Mouse (Mus musculus) mature B cell (primary cell): ENCODE results near the gene Bcl2l12.

Experiments
- in situ Hi-C: fragments of 300-500 bp; cut with MboI; formaldehyde crosslinking; loops from 2 replicates; pipeline ENCODE4 v1.14.3; 2019

The Bcl2l12 gene

DNA sequence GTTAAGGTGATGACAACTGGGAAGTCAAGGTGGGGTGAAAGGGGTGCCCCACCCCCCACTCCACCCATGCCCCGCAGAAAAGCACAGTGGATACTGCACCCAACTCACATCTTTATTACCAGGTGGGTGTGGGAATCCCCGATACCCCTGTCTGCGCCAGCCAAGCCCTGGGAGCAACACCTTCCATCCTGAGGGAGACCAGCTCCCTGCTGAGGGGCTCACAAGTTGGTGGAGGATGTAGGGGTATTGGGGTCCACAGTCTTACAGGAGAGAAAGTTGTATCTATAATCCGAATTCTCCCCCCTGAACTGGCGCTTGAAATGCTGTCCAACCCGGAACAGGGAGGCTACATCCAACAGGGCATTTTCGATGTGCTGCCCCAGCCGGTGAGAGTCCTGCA lies 39.2 kb downstream of the Bcl2l12 start:
- in situ Hi-C loops, result loop anchor here (10.0 kb wide), 1 partner anchor 234 kb away; no protein-coding TSS in a partner anchor

DNA sequence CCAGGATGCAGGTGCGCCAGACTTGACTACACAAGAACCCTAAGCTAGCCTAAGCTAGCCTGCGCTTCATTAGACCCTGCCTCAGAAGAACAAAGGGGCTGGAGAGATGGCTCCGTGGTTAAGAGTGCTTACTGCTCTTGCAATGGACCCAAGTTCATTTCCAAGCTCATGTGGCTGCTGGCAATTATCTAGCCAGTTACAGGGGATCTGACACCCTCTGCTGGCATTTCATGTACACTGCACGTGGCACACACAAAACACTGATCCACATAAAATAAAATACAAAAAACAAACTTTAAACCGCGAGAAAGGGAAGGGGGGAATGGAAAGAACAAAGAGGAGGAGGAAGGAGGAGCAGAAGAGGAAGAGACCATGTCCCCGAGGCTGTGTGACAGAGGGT lies 40.3 kb downstream of the Bcl2l12 start:
- in situ Hi-C loops, result loop anchor here (10.0 kb wide), 1 partner anchor 233 kb away; no protein-coding TSS in a partner anchor

DNA sequence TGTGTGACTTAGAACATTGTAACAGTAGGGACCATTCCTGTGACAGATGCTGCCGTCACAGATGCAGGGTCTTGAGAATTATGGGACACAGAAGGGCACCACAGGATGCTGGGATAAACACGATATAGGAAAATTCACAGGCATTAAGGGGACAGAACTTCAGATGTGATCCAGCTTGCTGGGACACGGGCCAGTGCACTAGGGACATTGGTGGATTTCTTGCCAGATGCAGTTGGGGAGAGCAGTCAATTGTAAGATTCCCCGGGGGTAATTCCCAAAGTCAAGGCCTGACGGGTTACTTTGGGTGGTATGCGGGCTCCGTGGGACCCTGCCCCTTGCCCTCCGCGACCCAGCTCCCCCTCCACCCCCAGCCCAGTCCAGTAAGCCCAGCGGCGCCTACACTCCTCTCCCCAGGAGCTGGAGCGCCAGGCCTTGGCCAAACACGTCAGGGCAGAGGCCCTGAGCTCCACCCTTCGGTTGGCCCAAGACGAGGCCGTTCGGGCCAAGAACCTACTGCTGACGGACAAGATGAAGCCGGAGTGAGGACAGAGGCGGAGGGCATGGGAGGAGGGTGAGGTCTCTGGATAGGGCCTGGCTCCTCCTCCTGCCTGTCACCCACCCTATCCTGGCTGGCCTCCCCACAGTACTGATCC lies 41.2 kb downstream of the Bcl2l12 start:
- in situ Hi-C loops, result loop anchor here (10.0 kb wide), 1 partner anchor 233 kb away; no protein-coding TSS in a partner anchor

DNA sequence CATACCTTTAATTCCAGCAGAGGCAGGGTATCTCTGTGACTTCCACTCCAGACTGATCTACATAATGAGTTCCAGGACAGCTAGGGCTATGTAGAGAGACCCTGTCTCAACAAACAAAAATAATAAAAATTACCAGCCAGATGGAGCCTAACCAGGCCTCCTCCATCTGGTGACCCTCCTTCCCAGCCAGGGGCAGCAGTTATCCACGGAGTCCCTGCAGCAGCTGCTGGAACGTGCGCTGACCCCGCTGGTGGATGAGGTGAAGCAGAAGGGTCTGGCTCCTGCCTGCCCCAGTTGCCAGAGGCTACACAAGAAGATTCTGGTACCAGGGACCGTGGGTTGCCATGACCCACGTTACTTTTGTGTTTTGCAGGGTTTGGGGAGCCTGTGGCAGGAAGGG lies 42.2 kb downstream of the Bcl2l12 start:
- in situ Hi-C loops, result loop anchor here (10.0 kb wide), 1 partner anchor 231 kb away; no protein-coding TSS in a partner anchor

DNA sequence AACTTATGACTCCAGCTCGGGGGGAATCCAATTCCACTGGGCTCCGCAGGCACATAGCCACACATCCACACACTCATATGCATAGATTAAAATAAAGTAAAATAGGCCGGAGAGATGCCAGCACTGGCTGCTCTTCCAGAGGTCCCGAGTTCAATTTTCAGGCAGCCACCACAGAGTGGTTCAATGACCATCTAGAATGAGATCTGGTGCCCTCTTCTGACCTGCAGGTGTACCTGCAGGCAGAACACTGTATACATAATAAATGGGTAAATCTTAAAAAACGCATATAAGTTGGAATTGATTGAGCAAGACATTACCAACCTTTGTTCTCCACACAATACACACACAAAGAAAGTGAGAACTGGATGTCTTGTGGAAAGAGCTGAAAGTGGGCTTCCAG lies 42.9 kb downstream of the Bcl2l12 start:
- in situ Hi-C loops, result loop anchor here (10.0 kb wide), 1 partner anchor 231 kb away; no protein-coding TSS in a partner anchor

DNA sequence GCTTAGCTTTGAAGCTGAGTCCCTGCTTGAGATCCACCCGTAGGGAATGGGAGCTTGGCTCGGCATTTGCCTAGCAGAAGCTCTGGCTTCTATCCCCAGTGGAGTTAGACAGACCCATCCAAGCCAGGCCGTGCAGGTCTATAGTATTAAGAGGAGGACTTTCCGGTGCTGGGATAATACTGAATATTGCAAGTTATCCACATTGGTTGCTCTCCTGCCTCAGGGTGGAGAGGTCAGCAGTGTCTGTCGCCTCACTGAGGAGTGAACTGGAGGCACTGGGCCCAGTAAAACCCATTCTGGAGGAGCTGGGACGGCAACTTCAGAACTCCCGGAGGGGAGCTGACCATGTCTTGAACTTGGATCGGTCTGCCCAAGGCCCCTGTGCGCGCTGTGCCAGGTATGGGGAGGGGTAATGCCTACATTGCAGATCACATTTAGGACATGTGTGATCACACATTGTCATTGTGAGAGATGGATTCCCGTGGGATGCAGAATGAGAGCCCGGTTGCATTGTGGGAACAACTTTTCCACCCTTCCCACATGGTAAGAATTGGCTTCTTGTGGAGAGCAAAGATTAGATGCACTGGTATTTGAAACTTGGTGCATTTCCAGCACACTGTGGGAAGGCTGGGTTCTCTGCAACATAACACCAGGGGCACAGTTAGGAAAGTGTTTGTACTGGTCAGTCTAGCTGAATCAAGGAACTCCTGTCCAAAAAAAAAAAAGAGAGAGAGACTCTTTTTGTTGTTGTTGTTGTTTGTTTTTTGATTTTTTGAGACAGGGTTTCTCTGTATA lies 44.2 kb downstream of the Bcl2l12 start:
- in situ Hi-C loops, result loop anchor here (10.0 kb wide), 1 partner anchor 229 kb away; no protein-coding TSS in a partner anchor

DNA sequence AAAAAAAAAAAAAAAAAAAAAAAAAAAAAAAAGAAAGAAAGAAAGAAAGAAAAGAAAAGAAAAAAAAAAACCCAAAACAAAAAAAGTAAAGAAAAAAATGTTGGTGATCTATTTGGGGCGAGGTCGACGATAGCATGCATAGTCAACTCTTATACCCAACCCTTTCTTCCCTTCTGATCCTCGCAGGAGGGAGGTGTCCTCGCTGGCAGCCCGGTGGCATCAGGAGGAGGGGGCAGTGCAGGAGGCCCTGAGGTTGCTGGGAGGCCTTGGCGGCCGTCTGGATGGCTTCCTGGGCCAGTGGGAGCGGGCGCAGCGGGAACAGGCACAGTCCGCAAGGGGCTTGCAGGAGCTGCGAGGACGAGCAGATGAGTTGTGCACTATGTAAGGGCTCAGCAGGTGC lies 45.0 kb downstream of the Bcl2l12 start:
- in situ Hi-C loops, result loop anchor here (10.0 kb wide), 1 partner anchor 229 kb away; no protein-coding TSS in a partner anchor

DNA sequence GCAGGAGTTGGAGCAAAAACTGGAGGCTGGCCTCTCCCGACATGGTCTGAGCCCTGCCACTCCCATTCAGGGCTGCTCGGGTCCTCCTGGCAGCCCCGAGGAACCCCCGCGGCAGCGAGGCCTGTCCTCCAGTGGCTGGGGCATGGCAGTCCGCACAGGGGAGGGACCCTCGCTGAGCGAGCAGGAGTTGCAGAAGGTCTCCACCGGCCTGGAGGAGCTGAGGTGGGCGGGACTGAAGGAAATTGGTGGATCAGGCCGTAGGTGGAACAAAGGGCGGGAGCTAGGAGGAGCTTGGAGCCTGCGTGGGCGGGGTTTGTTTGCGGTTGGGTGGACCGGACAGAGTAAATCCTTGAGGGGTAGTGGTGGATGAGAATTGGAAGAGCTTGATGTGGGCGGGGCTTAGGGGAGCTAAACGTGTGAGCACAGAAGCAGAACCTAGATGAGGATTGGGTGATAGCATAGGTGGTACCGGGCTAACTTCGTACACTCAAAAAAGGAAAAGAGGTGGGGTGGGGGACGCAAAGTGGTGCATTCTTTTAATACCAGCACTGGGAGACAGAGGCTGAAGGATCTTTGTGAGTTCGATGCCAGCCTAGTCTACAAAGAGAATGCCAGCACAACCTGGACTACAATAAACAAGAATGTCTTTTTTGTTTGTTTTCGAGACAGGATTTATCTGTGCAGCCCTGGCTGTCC lies 45.8 kb downstream of the Bcl2l12 start:
- in situ Hi-C loops, result loop anchor here (10.0 kb wide), 1 partner anchor 228 kb away; no protein-coding TSS in a partner anchor

DNA sequence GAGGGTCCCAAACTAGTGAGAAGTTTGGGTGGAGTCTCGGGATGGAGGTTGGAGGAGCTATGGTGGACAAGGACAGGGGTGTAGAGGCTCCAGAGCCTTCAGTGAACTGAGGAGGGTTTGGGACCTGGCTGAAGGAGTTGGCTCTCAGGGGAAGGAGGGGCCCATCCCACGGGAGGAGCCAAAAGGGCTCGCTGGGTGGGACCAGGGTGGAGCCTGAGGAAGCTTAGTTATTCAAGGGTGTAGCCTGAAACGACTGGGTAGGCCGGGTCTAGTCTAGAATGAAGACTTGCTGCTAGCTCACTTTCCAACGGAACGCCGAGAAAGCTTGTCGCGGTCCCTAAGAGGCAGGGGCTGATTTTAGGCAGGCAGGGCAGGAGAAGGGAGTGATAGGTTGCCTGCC lies 46.6 kb downstream of the Bcl2l12 start:
- in situ Hi-C loops, result loop anchor here (10.0 kb wide), 1 partner anchor 227 kb away; no protein-coding TSS in a partner anchor

DNA sequence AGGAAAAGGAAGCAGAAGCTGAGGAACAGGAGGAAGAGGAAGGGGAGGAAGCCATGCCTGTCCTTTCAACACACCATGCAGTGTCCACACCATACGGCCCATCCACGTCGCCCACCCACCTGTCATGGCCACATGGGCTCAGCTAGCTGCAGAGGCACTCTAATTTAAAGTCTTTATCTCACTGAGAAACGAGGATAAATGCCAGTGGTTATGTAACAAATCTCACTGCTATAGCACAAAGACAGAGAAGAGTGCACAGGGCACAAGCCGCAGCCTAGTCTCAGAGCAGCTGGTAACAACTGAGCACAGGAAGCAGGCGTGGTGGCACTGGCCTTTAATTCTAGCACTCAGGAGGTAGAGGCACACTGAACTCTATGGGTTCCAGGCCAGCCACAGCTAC lies 48.6 kb downstream of the Bcl2l12 start:
- in situ Hi-C loops, result loop anchor here (10.0 kb wide), 1 partner anchor 225 kb away; no protein-coding TSS in a partner anchor

DNA sequence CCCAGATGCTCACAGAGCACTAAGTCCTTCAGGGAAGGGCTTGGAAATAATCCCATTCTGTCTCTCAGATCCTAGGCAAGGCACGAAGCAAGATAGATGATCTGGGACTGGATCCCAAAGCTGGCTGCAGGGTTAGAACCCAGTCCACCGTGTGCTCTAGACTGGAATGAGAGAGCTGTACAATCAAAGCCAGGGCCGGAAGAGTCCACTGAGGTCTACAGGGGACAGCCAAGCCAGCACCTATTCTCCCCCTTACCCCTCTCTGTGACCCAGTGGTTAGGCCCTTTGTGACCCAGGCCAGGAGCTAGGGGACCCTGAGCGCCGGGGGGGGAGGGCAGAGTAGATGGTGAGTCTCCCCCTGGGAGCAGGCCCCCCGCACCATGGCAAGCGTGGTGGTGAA lies 55.6 kb downstream of the Bcl2l12 start, which contains the start of gene Tsks:
TSS of gene Tsks (plus strand) at position 301 of the 400 bp plus-strand sequence.
- in situ Hi-C loops, result no loop called here
